Mouse (Mus musculus): ENCODE data around the gene Dok3.

Gene Dok3

DNA sequence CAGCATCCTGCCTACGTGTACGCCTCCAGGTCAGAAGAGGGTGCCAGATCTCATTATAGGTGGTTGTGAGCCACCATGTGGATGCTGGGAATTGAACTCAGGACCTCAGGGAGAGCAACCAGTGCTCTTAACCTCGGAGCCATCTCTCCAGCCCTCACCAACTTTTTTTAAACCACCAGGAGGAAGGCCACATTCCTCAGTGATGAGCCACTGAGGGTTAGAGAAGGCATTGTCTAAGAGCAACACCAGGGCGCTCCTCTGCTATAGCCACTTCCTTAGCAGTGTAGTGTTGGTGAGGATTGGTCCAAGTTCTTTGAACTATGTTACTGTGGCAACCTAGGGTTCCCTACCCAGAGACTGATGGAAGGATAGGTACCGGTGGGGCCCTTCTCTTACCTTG, 53.3 kb downstream of the Dok3 start:
- DNase-seq (ENCODE audit: low spot score), result no peak

DNA sequence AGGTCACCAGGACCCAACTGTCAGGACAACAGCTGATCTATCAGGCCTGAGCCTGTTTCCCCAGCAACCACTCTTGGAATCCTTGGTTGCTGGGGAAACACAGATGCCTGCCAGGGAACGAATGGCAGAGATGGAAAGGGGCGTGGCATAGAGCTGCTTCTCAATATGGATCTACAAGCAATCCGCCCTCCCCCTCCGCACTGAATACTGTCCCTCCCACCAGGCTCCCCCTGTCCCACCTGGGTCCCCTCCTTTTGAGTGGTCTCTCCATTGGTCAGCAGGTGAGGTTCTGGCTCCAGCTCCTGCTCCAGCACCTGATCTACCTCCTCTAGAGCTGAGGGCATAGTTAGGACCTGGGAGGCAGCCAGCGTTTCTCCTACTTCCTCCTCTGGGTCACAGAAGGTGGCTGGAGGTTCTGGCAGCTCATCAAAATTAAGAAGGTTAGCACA, 54.5 kb downstream of the Dok3 start:
- DNase-seq (ENCODE audit: low spot score), result no peak

DNA sequence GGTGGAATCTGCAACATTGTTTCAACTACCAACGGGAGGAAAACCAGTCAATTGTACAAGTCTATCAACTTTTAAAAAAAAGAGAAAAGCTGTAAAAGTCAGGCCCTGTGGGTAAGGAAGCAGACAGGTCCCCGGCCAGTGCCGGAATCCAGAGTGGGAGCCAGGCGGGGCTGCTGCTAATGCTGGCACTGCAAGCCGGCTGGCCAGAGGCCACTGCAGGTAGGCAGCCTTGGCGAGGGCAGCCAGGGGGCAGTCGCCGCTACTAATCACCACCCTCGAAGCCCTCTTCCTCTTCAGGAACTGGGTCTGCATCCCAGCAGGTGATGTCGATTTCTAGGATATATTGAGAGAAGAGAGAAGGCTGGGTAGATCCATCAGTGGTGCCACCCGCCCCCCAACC, 55.1 kb downstream of the Dok3 start:
- no peak for DNase-seq (ENCODE audit: low spot score)
